Mouse (Mus musculus) mesoderm, embryonic 11.5 days (tissue): Measurements from ENCODE around the gene Nol10.

Source experiments
- DNase-seq: peaks from one replicate; pipeline ENCODE4 v3.0.0-alpha.2; 2012; ENCODE audit warnings: low read depth, low spot score

Gene Nol10

GRCm38 (mm10) chr12:17362316-17362715 lies 14.1 kb downstream of the Nol10 start:
- DNase-seq = no peak

- peak; percentile 36 for DNase-seq
These were observed 18.7 kb downstream of the Nol10 start for GRCm38 (mm10) chr12:17366981-17367380.

GRCm38 (mm10) chr12:17369111-17369510 lies 20.9 kb downstream of the Nol10 start:
- no peak for DNase-seq

DNA sequence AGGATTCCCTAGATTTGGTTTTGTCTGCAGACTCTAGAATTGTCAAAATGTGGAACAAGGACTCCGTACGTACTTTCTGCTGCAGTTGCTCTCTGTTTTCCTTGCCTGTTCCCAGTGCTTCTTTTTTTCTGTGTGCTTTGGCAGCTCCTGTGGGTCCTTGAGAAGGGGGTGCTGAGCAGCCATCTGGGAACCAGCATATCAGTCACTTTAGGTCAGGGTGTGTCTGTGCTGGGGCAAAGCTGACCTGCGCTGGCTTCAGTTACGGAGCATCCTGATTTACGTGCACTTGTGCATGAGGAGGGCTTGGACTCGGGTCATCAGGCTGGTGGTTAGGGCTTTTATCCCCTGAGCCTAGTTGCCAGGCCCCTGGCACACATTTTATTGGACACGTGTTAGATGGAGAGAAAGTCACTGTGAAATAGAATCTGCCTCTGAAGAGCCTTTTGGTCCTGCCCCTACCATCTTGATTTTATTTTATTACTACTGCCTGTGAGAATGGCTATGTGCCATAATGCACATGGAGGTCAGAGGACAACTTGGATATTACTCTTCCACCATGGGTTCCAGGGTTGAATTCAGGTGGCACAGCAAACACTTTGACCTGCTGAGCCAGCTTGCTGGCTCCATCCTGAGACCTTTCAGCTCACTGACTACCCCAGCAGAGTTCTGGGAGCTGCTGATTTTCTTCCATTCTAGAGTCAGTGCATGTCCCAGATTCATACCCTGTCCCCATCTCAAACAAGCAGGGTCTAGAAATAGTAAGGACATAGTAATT lies 21.5 kb downstream of the Nol10 start:
- no peak for DNase-seq

- no peak for DNase-seq
These were observed 23.5 kb downstream of the Nol10 start for GRCm38 (mm10) chr12:17371589-17372235.

DNA sequence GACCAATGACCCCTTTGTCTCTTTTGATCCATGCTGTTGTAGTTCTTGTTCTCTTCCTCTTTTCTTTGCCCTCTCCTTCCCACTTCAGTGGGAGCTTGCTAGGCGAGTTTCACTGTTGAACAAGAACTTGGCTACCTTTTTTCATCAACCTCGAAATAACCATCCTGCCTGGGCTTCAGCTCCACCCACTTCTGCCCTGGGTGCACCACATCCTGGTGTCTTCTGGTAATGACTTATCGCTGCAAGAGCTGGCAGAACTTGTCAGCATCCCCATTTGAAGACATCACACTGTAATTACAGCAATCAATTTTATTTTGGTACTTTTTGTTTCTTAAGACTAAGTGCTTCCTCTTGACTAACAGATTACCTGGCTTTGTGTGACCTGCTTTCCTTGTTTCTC lies 24.4 kb downstream of the Nol10 start:
- DNase-seq = no peak

- no peak for DNase-seq
These were observed 25.3 kb downstream of the Nol10 start for GRCm38 (mm10) chr12:17373470-17373975.

- no peak for DNase-seq
These were observed 27.0 kb downstream of the Nol10 start for GRCm38 (mm10) chr12:17375243-17375642.

DNA sequence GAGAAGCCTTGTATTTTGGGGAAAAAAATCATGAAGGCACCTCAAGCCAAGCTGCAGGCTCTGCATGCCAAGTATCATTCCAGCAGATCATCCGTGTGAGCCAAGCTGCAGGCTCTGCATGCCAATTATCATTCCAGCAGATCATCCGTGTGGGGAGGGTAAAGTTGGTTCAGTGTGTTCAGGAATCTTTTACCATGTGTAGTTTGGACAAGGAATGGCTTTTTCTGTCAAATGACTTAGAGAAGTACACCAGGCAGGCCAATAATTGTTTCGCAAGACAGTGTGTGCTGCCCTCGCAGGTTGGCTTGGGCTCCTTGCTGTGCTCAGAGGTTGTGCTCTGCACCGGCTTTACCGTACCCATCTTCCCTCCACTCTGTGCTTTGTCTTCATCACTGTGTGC lies 28.3 kb downstream of the Nol10 start:
- no peak for DNase-seq

- DNase-seq = no peak
These were observed 32.7 kb downstream of the Nol10 start for GRCm38 (mm10) chr12:17380991-17381390.

DNA sequence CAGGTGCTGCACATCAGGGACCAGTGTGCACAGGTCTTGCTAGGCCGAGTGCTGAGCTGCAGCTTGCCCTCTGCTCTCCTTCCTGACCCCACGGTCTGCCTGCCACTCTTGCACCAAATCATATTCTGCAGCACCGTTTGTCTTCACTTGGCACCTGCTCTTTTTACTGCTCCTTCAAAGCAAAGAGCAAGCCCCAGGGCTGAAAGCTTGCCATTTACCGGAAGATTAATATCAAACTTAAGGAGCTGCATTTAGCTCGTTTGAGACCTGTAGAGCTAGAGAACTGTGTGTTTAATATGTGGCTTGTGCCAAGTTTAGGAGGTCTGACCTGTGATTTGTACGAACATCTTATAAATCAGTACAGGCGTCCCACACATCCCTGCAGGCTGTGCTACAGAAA lies 34.5 kb downstream of the Nol10 start:
- DNase-seq = no peak

DNA sequence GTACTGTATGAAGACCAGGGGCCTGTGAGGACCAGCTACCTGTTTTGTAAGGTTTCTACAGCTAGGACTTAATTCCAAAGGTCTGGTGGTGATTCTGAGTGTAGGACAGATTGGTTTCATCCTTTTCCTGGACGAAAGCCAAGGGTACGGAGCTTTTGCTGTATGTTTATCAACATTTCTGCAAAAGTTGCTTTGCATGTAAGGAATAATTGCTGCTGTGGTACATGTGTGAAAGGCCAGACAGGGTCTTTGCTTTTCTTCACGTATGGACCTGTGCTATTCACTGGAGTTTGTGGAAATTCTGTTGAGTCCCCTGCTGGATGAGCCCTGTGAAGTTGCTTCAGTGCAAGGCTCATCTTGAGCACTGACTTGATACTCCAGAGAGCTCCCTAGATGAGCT lies 38.6 kb downstream of the Nol10 start:
- DNase-seq = no peak

DNA sequence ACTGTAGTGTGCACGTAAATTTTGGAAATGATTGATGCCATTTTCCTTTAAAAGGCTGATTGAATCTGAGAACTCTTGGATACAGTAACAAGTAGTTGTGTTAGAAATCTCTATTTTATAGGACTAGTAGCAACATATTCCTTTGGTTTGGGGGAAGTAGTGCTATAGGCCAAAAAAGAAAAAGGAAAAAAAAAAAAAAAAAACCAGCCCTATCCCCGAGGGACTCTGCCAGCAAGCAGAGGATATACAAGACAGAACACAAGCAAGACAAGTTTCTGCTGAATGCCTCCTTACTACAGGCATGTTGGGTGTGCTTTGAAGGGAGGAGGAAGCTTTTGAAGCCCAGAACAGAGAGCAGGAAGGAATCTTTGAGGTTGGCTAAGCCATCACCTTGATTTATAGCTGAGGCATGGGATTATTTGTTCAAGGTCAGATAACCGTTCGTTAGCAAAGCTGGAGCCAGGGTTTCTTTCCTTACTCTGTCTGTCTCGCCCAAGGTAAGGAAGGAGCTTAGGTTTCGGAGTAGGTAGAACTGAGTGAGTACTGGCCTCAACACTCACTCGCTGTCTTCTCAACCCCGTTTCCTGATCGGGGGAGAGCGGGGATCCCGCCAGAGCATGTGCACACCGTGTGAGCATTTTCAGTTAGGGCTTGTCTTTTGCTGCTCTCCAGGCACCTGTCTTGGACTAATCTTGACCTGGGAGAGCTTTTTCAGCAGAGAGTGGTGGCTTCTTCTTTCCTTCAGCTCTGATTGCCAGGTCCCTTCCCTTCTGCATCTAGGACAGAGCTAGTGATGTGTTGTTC lies 39.3 kb downstream of the Nol10 start:
- DNase-seq = peak; percentile 54

DNA sequence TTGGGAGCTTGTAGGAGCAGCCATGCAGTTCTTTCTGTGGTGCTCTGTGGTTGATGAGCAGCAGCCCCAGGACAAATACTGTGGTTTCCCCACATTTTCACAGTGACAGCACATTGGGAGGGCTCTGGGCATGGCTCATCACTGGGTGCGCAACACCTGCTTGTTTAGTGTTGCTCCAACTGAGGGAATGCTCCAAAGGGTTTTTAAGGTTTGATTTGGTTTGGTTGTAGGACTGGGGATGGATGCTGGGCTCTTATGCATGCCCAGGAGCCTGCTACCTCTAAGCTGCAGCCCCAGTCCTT lies 39.8 kb downstream of the Nol10 start:
- DNase-seq = no peak

DNA sequence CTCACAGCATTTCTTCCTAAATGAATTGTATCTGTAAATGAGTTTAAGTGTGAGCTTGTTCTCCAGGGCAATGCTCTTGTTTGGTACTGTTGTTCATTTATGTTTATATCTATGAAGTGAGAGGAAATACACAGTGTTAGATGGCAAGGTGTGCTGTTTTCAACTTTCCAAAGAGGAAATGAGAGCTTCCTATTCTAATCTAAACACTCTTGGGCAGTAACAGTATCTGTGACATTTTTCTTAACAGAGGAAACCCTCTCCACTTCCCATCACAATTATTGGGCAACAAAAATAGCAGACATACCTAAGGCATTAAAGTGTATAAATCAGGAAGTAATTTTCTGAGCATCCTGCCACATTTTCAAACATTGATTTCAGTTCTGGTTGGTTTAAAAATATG lies 41.8 kb downstream of the Nol10 start:
- DNase-seq = no peak

DNA sequence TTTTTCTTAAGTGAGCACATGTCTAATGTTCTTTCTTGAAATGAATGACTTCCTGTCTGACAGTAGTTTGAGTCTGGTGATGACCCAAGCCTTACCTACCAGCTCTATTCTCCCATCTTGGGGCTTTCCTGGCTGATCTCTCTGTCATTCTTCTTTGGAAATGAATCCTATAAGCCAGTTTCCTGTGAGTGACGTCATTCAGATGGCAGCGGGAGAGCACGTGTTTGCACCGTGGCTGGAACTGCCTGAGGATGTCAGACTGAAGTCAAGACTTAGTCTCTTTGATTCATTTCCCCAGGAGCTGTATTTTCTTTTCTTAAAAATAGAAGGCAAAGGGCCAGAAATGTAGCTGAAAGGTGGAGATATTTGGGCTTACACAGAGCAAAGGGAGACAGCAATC lies 42.3 kb downstream of the Nol10 start:
- no peak for DNase-seq

- no peak for DNase-seq
These were observed 44.9 kb downstream of the Nol10 start for GRCm38 (mm10) chr12:17393148-17393547.

- no peak for DNase-seq
These were observed 48.9 kb downstream of the Nol10 start for GRCm38 (mm10) chr12:17397150-17397549.

GRCm38 (mm10) chr12:17401419-17401818 lies 53.2 kb downstream of the Nol10 start:
- no peak for DNase-seq

- DNase-seq = no peak
These were observed 53.9 kb downstream of the Nol10 start for GRCm38 (mm10) chr12:17402116-17402515.

GRCm38 (mm10) chr12:17403998-17404397 lies 55.7 kb downstream of the Nol10 start:
- no peak for DNase-seq

- no peak for DNase-seq
These were observed 58.6 kb downstream of the Nol10 start for GRCm38 (mm10) chr12:17406825-17407224.

DNA sequence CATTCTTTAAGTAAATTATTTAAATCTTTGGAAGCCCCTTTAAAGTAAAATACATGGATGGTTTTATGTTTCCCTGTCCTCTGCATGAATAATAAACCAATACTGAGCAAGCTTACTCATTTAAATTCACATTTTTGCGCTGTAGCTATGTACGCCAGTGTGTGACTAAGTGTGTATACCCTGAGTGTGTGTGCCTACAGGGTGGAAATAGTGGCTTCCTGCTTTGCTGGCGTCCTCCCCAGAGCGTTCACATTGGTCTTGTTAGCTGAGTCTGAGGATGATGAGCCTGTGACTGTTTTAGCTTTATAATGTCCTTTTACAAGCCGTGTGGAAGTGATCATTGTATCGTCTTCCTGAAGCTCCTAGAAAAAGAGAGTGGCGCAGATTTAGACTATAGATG lies 60.1 kb downstream of the Nol10 start:
- DNase-seq = no peak
